Comparison of ENCODE assay signal across 1 mouse cellular context in genomic region chr13:55969473-55969872, GRCm38 (mm10).
TF ChIP-seq lines count a peak whose summit lies in the region.

No protein-coding gene starts in this region.

TF ChIP-seq in MEL, 35 proteins besides CTCF, POLR2A, EP300 and RAD21:
- no peak for TF ChIP-seq USF2 (IDR thresholded peaks at IDR 0.05; ENCODE audit: borderline replicate concordance in 1 of 2, insufficient read depth in 1 of 2, low read depth in 1 of 2, low read length in 2 of 2)
- TF ChIP-seq SIN3A (IDR thresholded peaks at IDR 0.05; ENCODE audit: low read length), result no peak
- TF ChIP-seq SMC3 (IDR thresholded peaks at IDR 0.05; ENCODE audit: low read depth, low read length), result no peak
